Mouse (Mus musculus): ENCODE measurements around the gene Rwdd1. TPM values are rescaled to one million over a fixed set of nuclear protein-coding genes. Genes with fewer than 3 reads are reported as not detected.
"Not testable (repeated sequence)": the region's sequence is repeated elsewhere in the genome, so short reads cannot be mapped to it uniquely, and the experiment has no call there.

The Rwdd1 gene
- polyA plus RNA-seq, 1 experiment, result 78.4 TPM

- no peak overlapping the region for H3K4me3 ChIP-seq (replicated peaks; ENCODE audit: insufficient read depth, low read depth, low read length)
- TF ChIP-seq CTCF (IDR thresholded peaks at IDR 0.05; ENCODE audit: borderline replicate concordance, insufficient read depth, low read depth, low read length) (no peak), POLR2A (IDR thresholded peaks at IDR 0.05; ENCODE audit: borderline replicate concordance, insufficient read depth, low read length) (no peak)
- H3K4me1 ChIP-seq (ENCODE audit: control insufficient read depth, insufficient read depth, low read length), result no peaks in the 10 kb centered on the region; the same call in 1 of the 2 replicates
- H3K27me3 ChIP-seq (ENCODE audit: control insufficient read depth, insufficient read depth, low read length), result no peaks in the 10 kb centered on the region
- DNase-seq, result no peak
- no peak overlapping the region for H3K27ac ChIP-seq (ENCODE audit: insufficient read depth, low read length)
- 78% methylated on average over 5 of the region's 5 CpGs for WGBS
Observed at GRCm38 (mm10) chr10:34030322-34030721, 10.9 kb upstream of the Rwdd1 start.

GRCm38 (mm10) chr10:34018746-34019301, 600 bp downstream of the Rwdd1 start:
- peak overlapping the region; percentile 85 for H3K4me3 ChIP-seq (replicated peaks; ENCODE audit: insufficient read depth, low read depth, low read length)
- TF ChIP-seq CTCF (IDR thresholded peaks at IDR 0.05; ENCODE audit: borderline replicate concordance, insufficient read depth, low read depth, low read length) (no peak), POLR2A (IDR thresholded peaks at IDR 0.05; ENCODE audit: borderline replicate concordance, insufficient read depth, low read length) (no peak)
- peak overlapping the region; percentile 78 for H3K27ac ChIP-seq (ENCODE audit: insufficient read depth, low read length)
- peaks cover 3% of the 10 kb centered on the region; the same call in 1 of the 2 replicates for H3K4me1 ChIP-seq (ENCODE audit: control insufficient read depth, insufficient read depth, low read length)
- DNase-seq, result no peak
- under 1% methylated on average over 21 of the region's 21 CpGs for WGBS
- H3K27me3 ChIP-seq (ENCODE audit: control insufficient read depth, insufficient read depth, low read length), result no peaks in the 10 kb centered on the region

GRCm38 (mm10) chr10:34013241-34013640, 6.2 kb downstream of the Rwdd1 start:
- H3K4me1 ChIP-seq (ENCODE audit: control insufficient read depth, insufficient read depth, low read length), result peaks cover 3% of the 10 kb centered on the region; the same call in 1 of the 2 replicates
- H3K27ac ChIP-seq (ENCODE audit: insufficient read depth, low read length), result no peak overlapping the region
- 81% methylated on average over 2 of the region's 2 CpGs for WGBS
- TF ChIP-seq POLR2A (IDR thresholded peaks at IDR 0.05; ENCODE audit: borderline replicate concordance, insufficient read depth, low read length), result no peak
- TF ChIP-seq CTCF (IDR thresholded peaks at IDR 0.05; ENCODE audit: borderline replicate concordance, insufficient read depth, low read depth, low read length), result no peak
- H3K27me3 ChIP-seq (ENCODE audit: control insufficient read depth, insufficient read depth, low read length), result no peaks in the 10 kb centered on the region
- no peak overlapping the region for H3K4me3 ChIP-seq (replicated peaks; ENCODE audit: insufficient read depth, low read depth, low read length)
- DNase-seq, result no peak

GRCm38 (mm10) chr10:34012581-34012980, 6.8 kb downstream of the Rwdd1 start:
- Histone ChIP-seq H3K27ac (ENCODE audit: insufficient read depth, low read length) (no peak overlapping the region), H3K27me3 (ENCODE audit: control insufficient read depth, insufficient read depth, low read length) (no peaks in the 10 kb centered on the region), H3K4me3 (replicated peaks; ENCODE audit: insufficient read depth, low read depth, low read length) (no peak overlapping the region), H3K4me1 (ENCODE audit: control insufficient read depth, insufficient read depth, low read length) (peaks cover 3% of the 10 kb centered on the region; the same call in 1 of the 2 replicates)
- TF ChIP-seq POLR2A (IDR thresholded peaks at IDR 0.05; ENCODE audit: borderline replicate concordance, insufficient read depth, low read length) (no peak), CTCF (IDR thresholded peaks at IDR 0.05; ENCODE audit: borderline replicate concordance, insufficient read depth, low read depth, low read length) (no peak)
- no peak for DNase-seq
- 97% methylated on average over 4 of the region's 4 CpGs for WGBS

- no peak overlapping the region for H3K27ac ChIP-seq (ENCODE audit: insufficient read depth, low read length)
- no peaks in the 10 kb centered on the region for H3K4me1 ChIP-seq (ENCODE audit: control insufficient read depth, insufficient read depth, low read length)
- no peak for DNase-seq
- H3K27me3 ChIP-seq (ENCODE audit: control insufficient read depth, insufficient read depth, low read length), result no peaks in the 10 kb centered on the region
- TF ChIP-seq POLR2A (IDR thresholded peaks at IDR 0.05; ENCODE audit: borderline replicate concordance, insufficient read depth, low read length) (no peak), CTCF (IDR thresholded peaks at IDR 0.05; ENCODE audit: borderline replicate concordance, insufficient read depth, low read depth, low read length) (no peak)
- no peak overlapping the region for H3K4me3 ChIP-seq (replicated peaks; ENCODE audit: insufficient read depth, low read depth, low read length)
Observed at GRCm38 (mm10) chr10:33998397-33998796, 21.0 kb downstream of the Rwdd1 start.

- not testable (repeated sequence) for H3K4me1 ChIP-seq (ENCODE audit: control insufficient read depth, insufficient read depth, low read length); H3K4me3 ChIP-seq (replicated peaks; ENCODE audit: insufficient read depth, low read depth, low read length); DNase-seq; H3K27me3 ChIP-seq (ENCODE audit: control insufficient read depth, insufficient read depth, low read length); H3K27ac ChIP-seq (ENCODE audit: insufficient read depth, low read length)
- WGBS, result 91% methylated on average over 6 of the region's 8 CpGs
Observed at GRCm38 (mm10) chr10:33996686-33997085, 22.7 kb downstream of the Rwdd1 start.

- Histone ChIP-seq H3K27ac (ENCODE audit: insufficient read depth, low read length) (no peak overlapping the region), H3K4me1 (ENCODE audit: control insufficient read depth, insufficient read depth, low read length) (no peaks in the 10 kb centered on the region), H3K27me3 (ENCODE audit: control insufficient read depth, insufficient read depth, low read length) (no peaks in the 10 kb centered on the region), H3K4me3 (replicated peaks; ENCODE audit: insufficient read depth, low read depth, low read length) (no peak overlapping the region)
- WGBS, result 11% methylated on average over 4 of the region's 4 CpGs
- peak; percentile 39 to 66 for DNase-seq
- TF ChIP-seq CTCF (IDR thresholded peaks at IDR 0.05; ENCODE audit: borderline replicate concordance, insufficient read depth, low read depth, low read length), result peak; percentile 72; the same call in 1 of the 2 replicates
- no peak for TF ChIP-seq POLR2A (IDR thresholded peaks at IDR 0.05; ENCODE audit: borderline replicate concordance, insufficient read depth, low read length)
Observed at GRCm38 (mm10) chr10:33986771-33987170, 32.7 kb downstream of the Rwdd1 start.

GRCm38 (mm10) chr10:33974781-33975494, 44.5 kb downstream of the Rwdd1 start:
- Histone ChIP-seq H3K27me3 (ENCODE audit: control insufficient read depth, insufficient read depth, low read length) (no peaks in the 10 kb centered on the region), H3K27ac (ENCODE audit: insufficient read depth, low read length) (no peak overlapping the region), H3K4me3 (replicated peaks; ENCODE audit: insufficient read depth, low read depth, low read length) (no peak overlapping the region), H3K4me1 (ENCODE audit: control insufficient read depth, insufficient read depth, low read length) (no peaks in the 10 kb centered on the region)
- WGBS, result 93% methylated on average over 7 of the region's 7 CpGs
- DNase-seq, result no peak
- TF ChIP-seq CTCF (IDR thresholded peaks at IDR 0.05; ENCODE audit: borderline replicate concordance, insufficient read depth, low read depth, low read length) (no peak), POLR2A (IDR thresholded peaks at IDR 0.05; ENCODE audit: borderline replicate concordance, insufficient read depth, low read length) (no peak)

Data from cerebellum, adult 2 months (tissue).